Mouse (Mus musculus) heart, embryonic 10.5 days (tissue): ENCODE measurements at regions not wholly inside any gene's neighbourhood (a gene's known extent, or its start where the extent isn't known, plus 50 kb on each side); places are given as distances from the start of the nearest gene placed in this dataset.
A peak's percentile ranks its signal among the peaks of the same experiment; 100 is the strongest.

Source experiments
- DNase-seq: peaks from one replicate; pipeline ENCODE4 v3.0.0-alpha.2; 2017; ENCODE audit warnings: low spot score
- H3K27ac ChIP-seq: fragments of 300-500 bp; sonication (generic); 2 replicates; pipeline ENCODE4 v1.5.1; 2016; ENCODE audit warnings: mild to moderate bottlenecking
- H3K27me3 ChIP-seq: fragments of 300-500 bp; sonication (generic); 2 replicates; pipeline ENCODE4 v1.6.1; 2016; ENCODE audit warnings: mild to moderate bottlenecking; ENCODE audit not compliant: poor library complexity, insufficient read depth, severe bottlenecking
- H3K36me3 ChIP-seq: fragments of 300-500 bp; sonication (generic); 2 replicates; pipeline ENCODE4 v1.6.1; 2016; ENCODE audit warnings: mild to moderate bottlenecking, moderate library complexity
- H3K4me1 ChIP-seq: fragments of 300-500 bp; sonication (generic); 2 replicates; pipeline ENCODE4 v1.6.1; 2016; ENCODE audit warnings: mild to moderate bottlenecking
- H3K4me3 ChIP-seq: fragments of 300-500 bp; sonication (generic); 2 replicates; pipeline ENCODE4 v1.5.1; 2016; ENCODE audit warnings: mild to moderate bottlenecking, moderate library complexity
- H3K9me3 ChIP-seq: fragments of 300-500 bp; sonication (generic); 2 replicates; pipeline ENCODE4 v1.6.1; 2016; ENCODE audit warnings: mild to moderate bottlenecking, moderate library complexity
- WGBS: fragments of 180-500 bp; shearing (Covaris S2); methylation state at CpG from one replicate; pipeline ENCODE4 v1.1.7; 2016; 5-methylcytosine and 5-hydroxymethylcytosine counted together

- no peaks in the 10 kb centered on the region for H3K9me3 ChIP-seq
- WGBS, result 57% methylated on average over 1 of the region's 1 CpGs
- no peak overlapping the region for H3K27ac ChIP-seq
- no peaks in the 10 kb centered on the region for H3K27me3 ChIP-seq
- H3K4me3 ChIP-seq, result no peak overlapping the region
- peak; percentile 47 for DNase-seq
- H3K4me1 ChIP-seq, result no peaks in the 10 kb centered on the region
- H3K36me3 ChIP-seq, result no peaks in the 10 kb centered on the region
These were observed 82.6 kb upstream of the Zfp827 start for GRCm38 (mm10) chr8:78945607-78946006.

DNA sequence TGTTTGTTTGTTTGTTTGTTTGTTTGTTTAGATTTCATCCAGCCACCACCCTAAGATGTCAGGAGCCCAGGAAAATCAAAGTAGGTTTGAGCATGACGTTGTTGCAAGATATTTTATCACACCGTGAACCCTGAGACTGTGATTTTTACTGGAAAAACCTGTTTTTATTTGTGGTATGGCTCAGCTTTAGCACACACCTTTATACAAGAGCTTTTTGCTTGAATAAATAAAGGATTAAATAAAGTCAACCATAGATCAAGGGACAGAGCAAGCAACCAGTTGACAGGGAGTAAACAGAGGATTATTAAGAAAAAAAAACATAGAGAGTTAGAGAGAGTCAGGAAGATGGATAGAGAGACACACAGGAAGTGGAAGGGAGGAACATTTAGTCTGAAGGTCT, 82.2 kb upstream of the Zfp827 start:
- no peak for DNase-seq
- H3K4me3 ChIP-seq, result no peak overlapping the region
- H3K27ac ChIP-seq, result no peak overlapping the region
- H3K4me1 ChIP-seq, result no peaks in the 10 kb centered on the region
- no peaks in the 10 kb centered on the region for H3K27me3 ChIP-seq
- WGBS, result 88% methylated on average over 2 of the region's 2 CpGs
- H3K9me3 ChIP-seq, result no peaks in the 10 kb centered on the region
- no peaks in the 10 kb centered on the region for H3K36me3 ChIP-seq

- Histone ChIP-seq H3K4me3 (no peak overlapping the region), H3K36me3 (no peaks in the 10 kb centered on the region), H3K4me1 (no peaks in the 10 kb centered on the region), H3K9me3 (no peaks in the 10 kb centered on the region), H3K27me3 (no peaks in the 10 kb centered on the region), H3K27ac (no peak overlapping the region)
- DNase-seq, result no peak
- 88% methylated on average over 3 of the region's 3 CpGs for WGBS
These were observed 53.2 kb upstream of the Zfp827 start for GRCm38 (mm10) chr8:78975034-78975433.
